Mouse (Mus musculus) activated CD4-positive, CD25-positive, alpha-beta regulatory T cell, adult 4 months (primary cell): ENCODE results near the gene Pop5. TPM values are rescaled to one million over a fixed set of nuclear protein-coding genes. Genes with fewer than 3 reads are reported as not detected.
A peak's percentile ranks its signal among the peaks of the same experiment; 100 is the strongest.

ENCODE experiments used
- ATAC-seq: one replicate; pipeline ENCODE4 v1.8.0; 2017
- polyA plus RNA-seq, 2 experiments: library from polyadenylated mRNA; unstranded; fragments of 100-300 nt; shearing (Covaris generic); gene quantifications; one replicate each; pipeline ENCODE4 v1.2.1; 2017

Gene Pop5
- polyA plus RNA-seq, 2 experiments from 2014 or later, result 122 to 135 TPM

DNA sequence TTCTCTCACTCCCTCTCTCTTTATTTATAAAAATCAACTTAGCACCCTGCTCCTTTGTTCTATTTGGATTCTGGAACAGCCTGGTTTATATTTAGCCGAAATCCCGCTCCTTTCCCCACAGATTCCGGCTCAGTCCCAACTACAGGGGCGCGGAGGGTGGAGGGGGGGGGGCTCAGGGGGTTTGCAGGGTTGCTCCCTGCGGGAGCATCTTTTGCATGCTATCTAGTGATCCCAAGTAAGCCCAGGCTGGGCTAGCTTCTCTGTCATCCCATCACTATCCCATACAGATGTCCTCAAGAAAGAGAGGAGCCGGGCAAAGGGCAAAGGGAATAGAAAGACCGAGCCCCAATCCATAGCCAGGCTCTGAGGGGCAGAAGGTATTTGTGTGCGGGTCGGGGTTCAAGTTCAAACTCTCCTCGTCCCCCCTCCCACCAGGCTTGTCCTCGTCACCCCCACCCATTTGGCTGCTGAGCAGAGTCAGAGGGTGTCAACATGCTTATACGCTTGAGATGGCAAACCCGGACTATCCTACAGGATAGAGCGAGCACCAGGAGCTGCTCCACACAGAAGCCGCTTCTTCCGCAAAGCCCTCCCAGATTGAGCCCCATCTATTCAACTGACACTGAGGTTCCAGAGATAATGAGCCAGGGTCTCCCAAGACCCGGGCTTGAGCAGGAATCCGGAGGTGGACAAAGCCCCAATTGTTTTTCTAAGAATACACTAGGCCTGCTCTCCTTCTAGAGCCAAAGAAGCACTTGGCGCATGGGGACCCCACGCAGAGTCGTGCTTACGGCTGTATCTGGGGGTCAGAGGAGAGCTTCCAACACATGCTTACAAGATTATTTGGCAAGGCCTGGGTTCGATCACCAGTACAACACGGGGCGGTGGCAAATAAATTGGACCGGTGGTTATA lies 20.1 kb upstream of the Pop5 start:
- no peak for ATAC-seq

DNA sequence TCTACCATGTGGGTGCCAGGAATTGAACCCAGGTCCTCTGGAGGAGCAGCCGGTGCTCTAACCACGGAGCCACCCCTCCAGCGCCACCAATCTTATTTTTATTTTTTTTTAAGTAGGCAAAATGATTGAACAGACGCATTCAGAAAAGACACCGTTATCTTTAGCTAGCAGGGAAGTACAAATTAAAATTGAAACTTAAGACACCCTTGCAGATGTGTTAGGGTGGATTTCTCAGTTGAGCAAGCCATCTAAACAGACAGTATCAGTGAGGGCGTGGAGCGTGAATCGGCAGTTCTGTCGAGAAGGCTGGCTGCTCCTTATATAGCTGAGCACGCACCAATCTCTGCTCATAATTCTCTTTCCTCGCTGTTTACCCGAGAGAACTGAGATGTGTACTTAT lies 17.6 kb upstream of the Pop5 start:
- ATAC-seq, result no peak

DNA sequence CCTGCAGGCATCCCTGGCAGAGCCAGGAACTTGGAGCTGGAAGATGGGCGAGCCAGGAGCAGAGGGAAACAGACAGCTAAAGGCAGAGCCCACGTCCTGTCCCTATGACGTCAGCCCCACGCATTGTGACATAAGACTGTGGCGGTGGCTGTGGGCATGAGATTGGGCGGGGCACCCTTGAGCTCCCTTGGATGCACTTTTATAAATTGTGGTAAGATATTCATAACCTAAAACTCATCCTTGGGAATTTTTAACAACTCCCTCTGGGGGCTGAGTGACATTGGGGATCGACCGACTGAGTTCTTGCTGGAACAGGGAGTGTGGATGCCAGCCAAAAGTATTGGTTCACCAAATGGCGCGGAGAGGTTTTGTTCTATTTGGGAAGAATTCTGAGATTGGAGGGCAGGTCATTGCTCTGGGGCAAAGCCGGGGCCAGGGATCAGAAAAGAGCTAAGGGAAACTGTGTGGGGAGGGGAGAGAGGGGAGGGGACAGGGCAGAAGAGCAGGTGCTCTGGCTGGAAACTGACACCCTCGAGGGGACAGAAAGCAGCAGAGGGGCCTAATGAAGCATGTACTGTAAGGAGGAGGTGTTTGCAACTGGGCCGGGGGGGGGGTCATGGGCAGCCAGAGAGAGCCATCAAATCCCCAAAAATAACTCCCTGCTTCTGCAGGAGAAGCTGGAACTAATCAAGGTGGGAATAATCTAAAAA lies 14.6 kb upstream of the Pop5 start:
- ATAC-seq, result no peak

DNA sequence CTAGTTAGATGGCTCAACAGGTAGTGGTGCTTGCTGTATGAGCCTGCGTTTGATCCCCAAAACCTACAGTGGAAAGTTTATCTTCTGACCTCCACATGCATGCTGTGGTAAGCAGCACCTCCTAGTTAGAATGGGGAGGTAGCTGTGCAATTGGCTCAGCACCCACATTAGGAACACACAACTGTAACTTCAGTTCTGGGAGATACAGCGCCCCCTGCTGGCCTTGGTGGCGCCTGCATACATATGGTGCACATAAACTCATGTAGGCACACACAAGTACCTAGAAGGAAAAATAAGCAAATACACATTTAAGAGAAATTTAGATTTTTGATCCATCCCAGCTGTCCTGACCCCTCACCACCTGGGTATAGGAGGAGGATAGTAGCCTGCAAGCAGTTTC lies 13.2 kb upstream of the Pop5 start:
- no peak for ATAC-seq

DNA sequence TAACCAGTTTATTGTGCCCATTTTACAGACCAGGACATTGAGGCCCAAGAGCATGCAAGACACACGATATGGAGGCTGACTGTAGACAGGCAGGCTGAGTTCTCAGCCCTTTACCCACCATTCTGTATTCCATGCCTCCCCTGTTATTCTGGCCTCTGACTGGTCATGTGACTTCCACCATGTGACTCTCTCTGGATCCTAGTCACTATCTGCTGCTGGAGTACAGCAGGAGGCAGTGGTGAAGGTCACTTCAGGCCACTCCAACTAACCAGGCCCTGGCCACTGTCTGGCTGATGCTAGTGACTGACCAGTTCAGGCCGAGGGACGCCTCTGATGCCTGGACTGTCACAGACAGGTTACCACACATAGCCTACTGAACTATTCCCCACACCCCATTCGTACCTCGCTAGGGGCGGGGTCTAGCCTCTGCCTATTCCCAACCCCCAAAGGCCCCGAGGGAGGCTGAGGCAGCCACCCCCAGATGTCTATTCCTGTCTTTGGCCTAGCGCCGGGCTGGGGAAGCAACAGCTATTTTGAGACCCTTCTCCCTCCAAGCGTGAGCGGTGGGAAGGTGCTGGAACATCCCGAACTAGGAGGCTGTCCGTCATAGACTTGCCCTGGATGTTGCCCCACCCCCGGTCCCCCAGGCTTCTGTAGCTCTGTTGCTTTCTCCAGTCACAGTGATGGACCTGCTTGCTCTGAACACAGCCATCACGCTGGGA lies 4.6 kb upstream of the Pop5 start:
- ATAC-seq, result no peak

DNA sequence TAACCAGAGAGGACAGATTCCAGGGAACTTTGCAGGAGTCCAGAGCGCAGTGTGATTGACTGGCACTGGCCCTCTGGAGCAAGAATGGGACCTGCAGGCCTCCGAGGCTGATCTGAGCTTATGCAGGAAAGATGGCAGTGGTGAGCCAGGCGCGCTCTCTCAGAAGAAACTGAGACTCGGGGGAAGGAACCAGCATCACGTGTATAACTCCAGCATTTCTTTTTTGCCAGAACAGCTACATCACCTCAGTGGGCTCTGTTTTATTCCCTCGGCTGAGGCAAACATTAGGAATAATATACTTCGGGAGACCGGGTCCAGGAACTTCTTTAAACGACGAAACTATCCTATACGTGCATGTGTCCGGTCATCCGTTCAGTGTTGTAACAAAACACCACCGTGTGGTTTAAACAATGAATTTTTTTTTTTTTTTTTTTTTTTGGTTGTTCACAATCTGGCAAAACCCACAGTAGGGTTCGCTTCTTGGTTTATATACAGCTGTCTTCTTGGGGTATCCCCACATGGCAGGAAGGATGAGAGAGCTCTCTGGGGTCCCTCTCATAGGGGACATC lies 4.0 kb upstream of the Pop5 start:
- no peak for ATAC-seq

DNA sequence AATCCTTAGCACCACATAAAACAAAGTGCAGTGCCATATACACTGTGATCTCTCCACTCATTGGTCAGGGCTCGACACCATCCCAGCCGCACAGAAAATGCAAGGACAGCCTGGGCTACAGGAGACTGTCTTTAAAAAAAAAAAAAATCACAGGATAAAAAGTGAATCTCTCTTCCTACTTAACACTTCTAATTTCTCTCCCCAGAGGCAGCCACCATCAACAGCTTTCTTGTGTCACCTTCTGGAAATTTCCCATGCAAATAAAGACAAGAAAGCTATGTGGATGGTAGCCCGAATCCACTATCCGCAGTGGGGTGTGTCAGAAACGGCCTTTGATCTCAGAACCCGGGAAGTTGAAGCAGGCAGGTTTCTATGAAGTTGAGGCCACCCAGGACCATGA lies 3.1 kb upstream of the Pop5 start:
- no peak for ATAC-seq

DNA sequence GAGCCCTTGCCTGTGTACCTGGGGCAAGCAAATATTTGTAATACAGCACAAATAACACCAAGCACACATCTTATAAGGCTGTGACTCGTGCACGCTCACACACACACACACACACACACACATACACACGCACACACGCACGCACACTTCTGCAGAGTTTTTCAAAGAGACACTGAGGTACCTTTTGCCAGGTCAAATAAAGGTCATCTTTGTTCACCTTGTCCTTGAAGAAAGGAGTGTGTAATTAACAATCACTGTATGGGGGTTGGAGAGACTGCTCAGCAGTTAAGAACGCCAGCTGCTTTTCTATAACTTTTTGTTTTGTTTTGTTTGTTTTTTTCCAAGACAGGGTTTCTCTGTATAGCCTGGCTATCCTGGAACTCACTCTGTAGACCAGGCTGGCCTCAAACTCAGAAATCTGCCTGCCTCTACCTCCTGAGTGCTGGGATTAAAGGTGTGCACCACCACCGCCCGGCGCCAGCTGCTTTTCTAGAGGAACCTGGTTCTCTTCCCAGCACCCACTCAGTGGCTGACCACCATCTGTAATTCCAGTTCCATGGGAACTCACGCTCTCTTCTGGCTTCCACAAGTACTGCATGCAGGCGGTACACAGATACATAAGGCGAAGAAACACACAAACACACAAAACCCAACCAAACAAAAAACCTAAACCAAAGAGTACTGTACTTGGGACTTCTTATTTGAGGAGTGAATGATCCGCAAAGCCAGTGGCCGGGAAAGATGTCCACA lies 2.4 kb upstream of the Pop5 start:
- no peak for ATAC-seq

DNA sequence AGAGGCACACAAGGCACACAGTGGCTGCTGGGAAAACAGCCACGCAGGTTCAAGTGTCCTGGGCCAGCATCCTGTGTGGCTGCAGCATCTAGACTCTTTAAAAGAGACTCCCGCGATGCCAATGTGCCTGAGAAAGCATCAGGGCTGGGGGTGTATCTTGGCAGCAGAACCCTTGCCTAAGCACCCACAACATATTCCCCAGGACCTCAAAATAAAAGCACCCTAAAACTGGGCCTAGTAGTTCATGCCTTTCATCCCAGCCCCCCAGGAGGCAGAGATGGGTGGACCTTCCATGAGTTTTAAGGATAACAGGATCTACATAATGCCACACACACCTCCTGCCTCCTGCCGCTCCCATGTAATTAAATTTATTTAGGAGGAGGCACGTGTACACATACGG lies 1.1 kb upstream of the Pop5 start:
- no peak for ATAC-seq

DNA sequence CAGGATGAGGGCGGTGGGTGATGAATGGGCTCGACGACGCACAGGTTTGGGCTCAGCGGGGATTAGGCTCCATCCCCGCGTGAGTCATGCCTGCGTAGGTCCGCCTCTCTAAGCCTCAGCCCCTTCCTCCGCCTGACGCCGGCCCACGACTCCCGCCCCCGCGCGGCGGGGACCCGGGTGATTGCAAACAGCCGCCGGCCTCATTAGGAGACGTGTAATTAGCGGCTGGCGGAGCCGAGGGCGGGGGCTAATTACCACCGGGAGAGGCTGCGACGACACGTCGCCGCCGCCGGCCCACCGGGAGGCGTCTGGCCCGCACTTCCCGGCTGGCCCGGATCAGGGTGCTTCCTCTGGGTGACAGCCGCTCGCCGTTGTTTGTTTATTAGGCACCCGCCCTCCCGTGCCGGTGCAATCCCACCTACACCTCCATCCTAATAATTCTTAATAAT lies 289 bp upstream of the Pop5 start:
- ATAC-seq, result peak; percentile 72

DNA sequence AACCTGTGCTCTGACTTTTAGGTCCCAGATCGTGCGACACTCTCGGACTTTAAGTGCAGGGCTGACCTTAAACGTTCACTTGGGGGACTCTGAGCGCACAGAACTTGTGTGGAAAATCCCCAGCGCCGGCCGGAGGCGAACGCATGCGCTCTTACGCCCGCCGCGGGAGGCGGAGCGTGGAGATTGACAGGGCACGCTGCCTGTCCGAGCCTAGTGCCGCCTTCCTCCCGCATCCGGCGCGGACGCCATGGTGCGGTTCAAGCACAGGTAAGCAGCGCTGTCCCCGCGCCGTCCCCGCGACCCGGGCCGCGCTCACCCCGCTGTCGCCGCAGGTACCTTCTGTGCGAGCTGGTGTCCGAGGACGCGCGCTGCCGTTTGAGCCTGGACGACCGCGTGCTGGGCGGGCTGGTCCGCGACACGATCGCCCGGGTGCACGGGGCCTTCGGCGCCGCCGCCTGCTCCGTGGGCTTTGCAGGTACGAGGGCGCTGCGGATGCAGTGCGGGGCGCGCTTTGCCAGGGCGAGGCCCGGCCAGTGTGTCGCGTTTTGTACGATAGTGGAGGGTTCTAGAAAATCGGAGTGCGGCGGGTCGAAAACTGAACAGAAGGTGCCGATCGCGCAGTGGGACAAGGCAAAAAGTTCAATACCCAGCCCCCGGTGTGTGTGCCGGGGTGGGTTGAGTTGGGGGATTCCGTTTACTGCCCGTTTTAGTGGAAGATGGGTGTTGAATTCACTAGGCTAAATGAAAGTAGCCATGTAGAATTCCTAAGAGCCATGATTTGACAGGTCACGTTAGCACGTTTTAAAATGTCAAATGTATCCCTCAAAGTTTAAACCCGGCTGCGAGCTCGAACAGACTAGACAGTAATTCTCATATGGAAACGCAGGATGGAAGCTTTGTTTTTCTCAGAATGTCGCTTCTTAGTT lies 2.4 kb downstream of the Pop5 start:
- ATAC-seq, result peak; percentile 74

DNA sequence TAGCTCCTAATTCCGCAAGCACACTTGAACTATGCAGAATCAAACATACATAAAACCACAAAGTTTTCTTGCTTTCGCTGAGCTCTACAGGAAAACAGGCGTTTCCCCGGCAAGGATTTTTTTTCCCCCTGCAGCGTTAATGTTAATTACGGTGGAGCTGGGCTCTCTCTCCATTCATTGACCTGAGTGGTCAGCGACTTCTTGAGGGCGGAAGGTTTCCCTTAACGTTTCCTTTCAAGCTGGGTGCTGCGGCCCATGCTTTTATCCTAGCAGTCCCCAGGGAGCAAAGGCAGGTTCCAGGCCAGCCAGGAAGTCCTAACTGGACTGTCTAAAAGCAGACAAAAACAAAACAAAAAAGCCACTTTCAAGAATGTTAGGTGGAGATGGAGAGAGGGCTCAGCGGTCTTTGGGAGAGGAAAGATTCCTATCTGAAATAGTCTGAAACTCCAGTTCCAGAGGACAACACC lies 3.1 kb downstream of the Pop5 start:
- no peak for ATAC-seq

DNA sequence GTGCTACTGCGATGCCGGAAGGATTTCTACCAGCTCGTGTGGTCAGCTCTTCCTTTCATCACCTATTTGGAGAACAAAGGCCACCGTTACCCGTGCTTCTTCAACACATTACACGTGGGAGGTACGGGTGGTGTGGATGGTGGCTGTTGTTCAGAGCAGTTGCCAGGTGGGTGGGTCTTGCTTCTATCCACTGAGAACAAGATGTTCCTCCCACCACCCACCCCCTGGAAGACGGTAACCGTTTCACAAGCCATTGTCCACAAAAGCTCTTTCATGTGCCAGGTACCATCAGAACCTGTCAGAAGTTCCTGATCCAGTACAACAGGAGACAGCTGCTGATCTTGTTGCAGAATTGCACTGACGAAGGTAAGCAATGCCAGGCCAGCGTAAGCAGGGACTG lies 4.6 kb downstream of the Pop5 start:
- no peak for ATAC-seq

DNA sequence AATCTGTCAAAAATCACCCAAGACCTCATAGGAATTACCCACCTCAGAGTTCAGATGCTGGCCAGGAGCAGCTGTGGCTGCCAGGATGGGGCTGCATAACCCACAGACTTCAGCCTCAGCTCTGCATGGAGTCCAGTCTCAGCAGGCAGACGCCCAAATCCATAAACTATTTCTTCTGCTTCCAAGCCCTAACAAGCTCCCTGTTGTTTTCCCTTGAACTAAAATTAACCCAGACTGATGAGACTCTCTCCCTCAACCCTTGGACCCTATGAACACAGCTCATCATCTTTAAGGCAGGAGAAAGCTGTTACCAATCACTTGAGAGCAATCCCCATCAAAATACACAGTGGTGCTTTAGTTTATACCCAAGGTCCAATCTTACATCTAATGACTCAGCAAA lies 19.8 kb downstream of the Pop5 start:
- no peak for ATAC-seq

DNA sequence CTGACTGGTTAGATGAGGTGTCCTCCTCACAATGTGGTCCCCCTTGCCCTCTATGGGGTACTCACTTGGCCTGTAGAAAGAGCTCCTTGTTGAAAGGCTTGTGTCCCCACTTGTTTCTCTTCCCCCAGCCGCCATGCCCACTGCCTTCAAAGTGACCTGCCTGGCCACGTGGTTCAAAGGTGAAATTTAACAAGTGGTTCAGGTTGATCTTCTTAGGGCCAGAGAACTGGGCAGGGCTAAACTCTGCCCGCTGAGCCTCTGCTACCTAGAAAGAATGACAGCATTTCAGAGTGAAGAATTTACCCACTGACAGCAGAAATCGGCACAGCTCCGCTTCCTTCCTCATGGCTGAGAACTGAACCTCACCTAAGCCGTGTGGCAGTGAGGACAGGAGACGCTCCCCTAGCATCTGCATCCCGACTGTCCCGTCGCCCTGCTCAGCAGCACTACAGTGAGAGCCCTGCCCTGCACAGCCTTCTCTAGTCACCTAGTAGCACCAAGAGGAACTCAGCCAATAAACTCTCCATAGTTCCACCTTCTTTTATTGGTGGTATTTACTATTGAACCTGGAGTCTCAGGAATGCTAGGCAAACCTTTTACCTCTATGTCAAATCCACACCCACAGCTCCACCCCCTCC lies 21.4 kb downstream of the Pop5 start:
- ATAC-seq, result no peak

DNA sequence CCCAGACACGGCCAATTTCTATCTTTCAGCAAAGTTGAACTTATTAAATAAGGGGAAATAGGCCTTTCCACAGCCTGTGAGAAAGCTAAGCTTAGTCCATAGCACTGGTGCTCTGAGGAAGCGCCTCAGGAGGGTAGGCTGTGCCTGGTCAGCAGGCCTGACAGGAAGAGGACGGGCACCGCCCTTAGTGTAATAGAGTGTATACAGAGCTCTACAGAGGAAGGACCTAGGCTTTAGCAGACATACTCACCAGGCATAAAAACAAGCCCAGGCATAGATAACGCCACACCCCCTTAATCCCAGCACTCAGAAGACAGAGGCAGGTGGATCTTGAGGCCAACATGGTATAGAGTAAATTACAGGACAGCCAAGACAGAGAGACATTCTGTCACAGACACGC lies 24.7 kb downstream of the Pop5 start:
- ATAC-seq, result no peak

DNA sequence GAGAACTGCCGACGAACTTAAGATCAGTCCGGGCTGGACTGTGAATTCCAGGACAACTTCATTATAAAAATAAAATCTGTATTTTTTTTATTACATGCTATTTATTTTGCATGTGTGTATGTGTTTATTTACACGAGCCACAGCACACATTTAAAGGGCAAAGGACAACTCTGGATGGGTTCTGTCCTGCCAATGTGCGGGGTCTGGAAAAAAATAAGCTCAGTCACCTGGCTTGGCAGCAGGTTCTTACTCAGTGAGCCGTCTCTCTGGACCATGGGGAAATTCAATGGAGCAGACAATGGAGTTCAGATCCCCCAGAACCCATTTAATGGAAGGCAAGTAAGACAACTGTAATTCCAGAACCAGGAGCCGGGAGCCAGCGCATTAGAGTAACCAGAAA lies 25.5 kb downstream of the Pop5 start:
- no peak for ATAC-seq

DNA sequence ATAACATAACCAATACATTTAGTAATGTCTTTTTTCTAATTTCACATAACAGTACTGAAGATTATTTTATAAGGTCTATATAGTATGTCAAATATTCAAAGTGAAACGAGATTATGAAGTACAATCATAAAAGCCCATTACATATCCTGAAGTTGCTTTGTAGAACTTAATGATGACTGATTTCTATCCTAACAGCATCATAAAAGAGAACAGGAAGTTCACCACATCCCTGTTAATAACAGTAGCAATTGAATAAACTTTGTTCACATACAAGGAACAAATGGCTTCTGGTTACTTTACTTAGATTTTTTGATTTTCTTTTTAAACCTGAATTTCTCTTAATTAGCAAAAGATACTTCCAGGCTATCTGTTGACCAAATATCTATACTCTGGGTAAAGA lies 26.2 kb downstream of the Pop5 start:
- peak; percentile 59 for ATAC-seq

DNA sequence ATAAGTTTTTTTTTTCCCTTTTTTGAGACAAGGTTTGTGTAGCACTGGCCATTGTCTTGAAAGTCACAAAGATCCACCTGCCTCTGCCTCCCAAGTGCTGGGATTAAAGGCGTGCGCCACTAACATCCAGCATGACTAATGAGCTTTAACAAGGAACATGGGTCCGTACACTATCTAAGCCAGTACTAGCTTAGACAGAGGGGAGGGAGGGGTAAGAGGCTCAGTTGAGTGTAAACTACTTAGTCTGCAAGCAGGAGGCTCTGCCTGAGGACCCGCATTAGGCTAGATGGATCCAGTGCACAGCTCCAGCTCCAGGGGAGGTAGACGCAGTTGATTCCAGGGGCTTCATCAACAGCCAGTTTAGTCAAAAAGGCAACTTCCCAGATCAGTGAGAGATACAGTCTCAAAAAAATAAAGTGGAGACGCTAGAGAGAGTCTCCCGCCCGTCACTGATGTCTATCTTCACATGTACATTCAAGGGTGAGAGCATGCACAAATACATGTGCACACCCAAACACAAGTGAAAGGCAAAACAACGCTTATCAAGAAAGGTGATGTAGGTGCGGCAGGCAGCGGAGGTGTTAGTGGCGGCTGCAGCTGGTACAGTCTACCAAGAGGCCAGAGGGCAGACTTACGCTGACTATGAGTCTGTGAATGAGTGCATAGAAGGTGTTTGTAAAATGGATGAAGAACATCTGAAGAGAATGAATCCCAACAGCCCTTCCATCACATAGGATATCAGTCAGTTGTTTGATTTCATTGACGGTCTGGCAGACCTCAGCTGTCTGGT lies 27.1 kb downstream of the Pop5 start:
- ATAC-seq, result no peak

DNA sequence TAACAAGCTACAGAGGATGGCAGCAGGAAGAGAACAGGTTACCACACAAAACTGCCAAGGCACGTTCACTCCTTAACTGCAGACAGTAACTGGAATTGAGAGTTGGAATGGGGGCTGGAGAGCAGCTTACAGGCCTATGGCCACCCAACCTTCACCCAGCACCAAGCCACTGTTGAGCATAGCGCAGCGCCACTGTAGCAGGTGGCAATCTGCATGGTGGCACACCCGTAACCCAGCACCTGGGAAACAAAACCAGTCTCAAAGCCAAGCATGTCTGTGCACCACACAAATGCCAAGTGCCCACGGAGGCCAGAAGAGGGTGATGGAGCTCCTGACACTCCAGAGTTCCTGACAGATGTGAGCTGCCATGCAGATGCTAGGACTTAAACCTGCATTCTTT lies 30.7 kb downstream of the Pop5 start:
- ATAC-seq, result no peak
